Mouse (Mus musculus): ENCODE measurements at regions not wholly inside any gene's neighbourhood (a gene's known extent, or its start where the extent isn't known, plus 50 kb on each side); places are given as distances from the start of the nearest gene placed in this dataset.
A peak's percentile ranks its signal among the peaks of the same experiment; 100 is the strongest.
"Not testable (repeated sequence)": the region's sequence is repeated elsewhere in the genome, so short reads cannot be mapped to it uniquely, and the experiment has no call there.

DNA sequence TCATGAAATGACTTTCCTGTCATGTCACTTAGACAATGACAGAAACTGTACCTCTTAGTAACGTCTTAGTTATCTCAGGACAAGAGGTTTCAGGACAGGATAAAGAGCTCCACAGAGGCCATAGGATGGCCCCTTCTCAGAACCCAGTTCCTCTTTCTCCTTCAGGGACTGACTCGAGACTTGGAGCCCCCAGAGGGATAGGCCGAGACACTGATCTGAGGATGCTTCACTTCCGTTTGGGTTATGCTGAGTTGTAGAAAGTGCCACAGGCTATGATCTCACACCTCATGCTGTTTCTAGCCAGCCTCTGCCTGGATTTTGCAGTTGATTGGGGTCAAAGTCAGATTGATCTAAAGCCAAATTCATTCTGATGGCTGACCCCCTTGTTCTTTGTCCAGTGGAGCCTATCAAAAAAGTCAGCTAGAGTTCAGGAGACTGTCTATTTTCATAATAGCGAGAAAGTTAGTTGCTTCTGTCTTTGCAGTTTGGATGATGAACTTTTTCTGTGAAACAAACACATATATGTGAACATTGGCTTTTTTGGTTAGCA is 70.7 kb downstream of the Sult3a2 start:
- DNase-seq (ENCODE audit: low spot score in 2 of 2): no peak

DNA sequence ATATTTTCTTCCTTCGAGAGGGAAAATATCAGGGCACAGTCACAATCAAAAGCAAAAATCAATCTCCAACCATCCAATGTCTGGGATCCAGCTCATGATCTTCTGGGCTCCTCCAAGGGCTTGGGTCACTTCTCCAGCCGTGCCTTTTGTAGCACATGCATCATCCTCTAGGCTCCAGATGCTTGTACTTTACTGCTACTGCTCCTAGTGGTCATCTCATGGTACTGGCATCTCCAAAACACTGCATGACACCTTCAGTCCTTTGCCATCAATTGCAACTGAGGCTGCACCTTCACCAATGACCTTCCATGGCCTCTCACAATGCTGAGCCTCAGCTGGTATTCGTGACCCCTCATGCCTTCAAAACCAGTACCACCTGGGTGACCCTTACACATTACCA is 77.8 kb downstream of the Sult3a2 start:
- not testable (repeated sequence) for DNase-seq (ENCODE audit: low spot score in 2 of 2)

DNA sequence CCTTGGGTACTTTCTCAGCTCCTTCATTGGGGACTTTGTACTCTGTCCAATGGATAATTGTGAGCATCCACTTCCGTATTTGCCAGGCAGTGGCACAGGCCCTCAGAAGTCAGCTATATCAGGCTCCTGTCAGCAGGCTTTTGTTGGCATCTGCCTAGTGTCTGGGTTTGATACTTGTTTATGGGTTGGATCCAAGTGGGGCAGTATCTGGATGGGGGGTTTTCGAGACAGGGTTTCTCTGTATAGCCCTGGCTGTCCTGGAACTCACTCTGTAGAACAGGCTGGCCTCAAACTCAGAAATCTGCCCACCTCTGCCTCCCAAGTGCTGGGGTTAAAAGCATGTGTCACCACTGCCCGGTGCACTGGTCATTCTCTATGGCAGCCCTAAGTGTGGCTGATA is 79.7 kb upstream of the Clvs2 start:
- not testable (repeated sequence) for DNase-seq (ENCODE audit: low spot score in 2 of 2)

DNA sequence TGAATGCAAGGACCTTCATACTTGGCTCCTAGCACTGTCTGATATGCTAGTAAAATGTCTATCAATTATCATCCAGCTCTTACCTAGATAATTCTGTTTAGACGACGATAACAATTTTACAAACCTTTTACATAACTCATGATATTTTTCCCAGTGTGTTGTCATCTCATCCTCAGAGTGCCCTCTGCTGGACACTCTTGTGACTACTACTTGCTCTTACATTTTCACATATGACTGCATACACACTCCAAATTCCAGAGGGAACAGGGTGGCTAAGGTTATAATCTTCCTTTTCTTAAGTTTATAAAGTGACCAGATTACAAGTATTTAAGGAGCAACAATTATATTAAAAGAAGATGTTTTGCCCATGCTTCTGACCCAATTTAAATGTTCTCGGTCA is 78.9 kb upstream of the Clvs2 start:
- DNase-seq (ENCODE audit: low spot score in 2 of 2): peak; percentile 21 to 62

All from frontal cortex, postnatal 10 days (tissue).